Mouse (Mus musculus) heart, adult 9 months (tissue): ENCODE measurements at regions not wholly inside any gene's neighbourhood (a gene's known extent, or its start where the extent isn't known, plus 50 kb on each side); places are given as distances from the start of the nearest gene placed in this dataset.
"Not testable (repeated sequence)": the region's sequence is repeated elsewhere in the genome, so short reads cannot be mapped to it uniquely, and the experiment has no call there.

ENCODE experiments used
- DNase-seq, 2 experiments: peaks; one replicate each; pipeline ENCODE4 v3.0.0; 2022; ENCODE audit warnings: low spot score in 2 of 2

DNA sequence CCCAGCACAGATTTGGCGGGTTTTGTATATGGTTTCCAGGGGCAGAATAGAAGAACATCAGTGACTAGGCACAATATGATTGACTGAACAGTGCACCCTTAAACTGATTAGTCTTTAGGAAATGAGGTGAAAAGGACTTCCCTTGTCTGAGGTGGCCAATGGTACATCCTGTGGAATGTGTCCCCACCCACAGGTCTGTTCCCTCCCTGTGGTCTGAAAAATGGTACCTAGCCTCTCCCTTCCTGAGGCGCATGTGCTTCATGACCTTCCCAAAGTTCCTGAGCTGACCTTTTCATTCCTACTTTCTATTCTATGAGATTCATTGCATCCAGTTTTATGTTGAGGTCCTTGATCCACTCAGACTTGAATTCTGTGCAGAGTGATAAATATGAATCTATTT lies 76.0 kb downstream of the Zfp97 start:
- not testable (repeated sequence) for DNase-seq

DNA sequence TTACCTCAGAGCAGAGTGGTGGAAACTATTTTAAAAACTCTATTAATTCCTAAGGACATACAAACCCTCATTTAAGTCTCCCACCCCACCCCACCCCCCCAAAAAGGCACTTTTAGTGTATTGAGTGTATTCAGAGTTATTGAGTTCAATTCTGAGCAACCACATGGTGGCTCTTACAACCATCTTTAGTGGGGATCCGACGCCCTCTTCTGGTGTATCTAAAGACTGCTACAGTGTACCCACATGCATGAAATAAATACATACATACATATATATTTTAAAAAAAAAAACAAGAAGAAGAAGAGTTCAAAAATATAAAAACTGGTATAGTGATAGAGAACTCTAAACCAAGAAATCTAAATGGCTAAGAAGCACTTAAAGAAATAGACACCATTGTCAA lies 107.9 kb downstream of the Zfp97 start:
- DNase-seq = no peak

DNA sequence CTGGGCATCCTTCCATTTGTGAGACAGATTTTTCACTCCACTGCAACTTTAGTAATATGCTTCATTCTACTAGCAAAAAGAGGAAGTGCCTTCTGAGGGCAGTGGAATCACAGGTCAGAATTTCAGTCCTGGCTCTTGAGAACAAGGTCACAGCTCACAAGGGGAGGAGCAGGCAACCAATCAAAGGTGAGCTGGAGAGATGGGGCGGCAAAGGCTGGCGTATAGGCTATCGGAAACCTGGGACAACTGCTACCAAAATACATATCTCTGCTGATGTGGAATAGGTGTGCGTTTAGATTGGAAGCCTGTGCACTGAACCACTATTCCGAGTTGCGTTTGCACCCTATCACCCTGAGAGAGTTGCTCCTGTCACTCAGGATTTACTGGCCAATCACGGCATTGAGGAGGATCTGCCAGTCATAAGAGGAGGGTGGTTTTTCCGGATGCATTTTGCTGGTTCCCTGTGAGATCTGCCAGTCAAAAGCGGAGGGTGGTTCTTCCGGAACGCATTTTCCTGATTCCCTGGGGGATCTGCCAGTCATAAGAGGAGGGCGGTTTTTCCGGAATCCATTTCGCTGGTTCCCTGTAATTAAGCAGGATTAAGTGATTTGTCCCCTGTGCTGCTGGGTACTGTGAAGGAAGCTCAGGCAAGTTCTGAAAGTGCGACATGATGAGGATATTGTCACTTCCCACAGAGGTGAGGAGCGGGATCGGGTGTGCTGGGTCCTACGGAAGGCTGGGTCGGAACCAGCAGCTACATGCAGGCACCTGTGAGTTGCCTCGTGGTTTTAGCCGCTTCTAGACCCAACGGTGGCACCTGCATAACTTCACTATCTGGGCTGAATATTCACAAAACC lies 113.3 kb downstream of the Zfp97 start:
- peak; percentile 96 to 98 for DNase-seq

DNA sequence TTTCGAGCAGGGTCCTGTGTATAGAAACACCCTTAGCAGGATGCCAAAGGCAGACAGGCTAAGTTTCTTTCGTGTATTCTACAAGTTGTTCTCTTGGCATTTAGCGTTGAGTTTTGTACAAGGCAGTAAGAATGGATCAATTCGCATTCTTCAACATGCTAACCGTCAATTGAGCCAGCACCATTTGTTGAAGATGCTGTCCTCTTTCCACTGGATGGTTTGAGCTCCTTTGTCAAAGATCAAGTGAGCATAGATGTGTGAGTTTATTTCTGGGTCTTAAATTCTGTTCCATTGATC lies 113.9 kb downstream of the Zfp97 start:
- not testable (repeated sequence) for DNase-seq
